Mouse (Mus musculus) kidney, adult 10 weeks (tissue): ENCODE results near the gene Tmem175. TPM values are rescaled to one million over a fixed set of nuclear protein-coding genes. Genes with fewer than 3 reads are reported as not detected.

Source experiments
- polyA plus RNA-seq: library from polyadenylated mRNA; stranded (reverse); fragments of 350-450 nt; fragmentation: Illumina TruSeq; extraction: RNeasy Lipid Tissue Mini Kit (QIAGEN cat#74804); gene quantifications from one replicate; pipeline ENCODE4 v1.2.3, GENCODE M21; 2014; ENCODE audit warnings: low read depth, low replicate concordance

Tmem175 gene
- polyA plus RNA-seq: 24.1 TPM

GRCm38 (mm10) chr5:108629634-108630483 lies at the start of gene Tmem175, which contains the start of gene Gak:
Gene Tmem175, plus strand, starts transcription at chr5:108629770.
Gene Gak, minus strand, starts transcription at chr5:108629755.

DNA sequence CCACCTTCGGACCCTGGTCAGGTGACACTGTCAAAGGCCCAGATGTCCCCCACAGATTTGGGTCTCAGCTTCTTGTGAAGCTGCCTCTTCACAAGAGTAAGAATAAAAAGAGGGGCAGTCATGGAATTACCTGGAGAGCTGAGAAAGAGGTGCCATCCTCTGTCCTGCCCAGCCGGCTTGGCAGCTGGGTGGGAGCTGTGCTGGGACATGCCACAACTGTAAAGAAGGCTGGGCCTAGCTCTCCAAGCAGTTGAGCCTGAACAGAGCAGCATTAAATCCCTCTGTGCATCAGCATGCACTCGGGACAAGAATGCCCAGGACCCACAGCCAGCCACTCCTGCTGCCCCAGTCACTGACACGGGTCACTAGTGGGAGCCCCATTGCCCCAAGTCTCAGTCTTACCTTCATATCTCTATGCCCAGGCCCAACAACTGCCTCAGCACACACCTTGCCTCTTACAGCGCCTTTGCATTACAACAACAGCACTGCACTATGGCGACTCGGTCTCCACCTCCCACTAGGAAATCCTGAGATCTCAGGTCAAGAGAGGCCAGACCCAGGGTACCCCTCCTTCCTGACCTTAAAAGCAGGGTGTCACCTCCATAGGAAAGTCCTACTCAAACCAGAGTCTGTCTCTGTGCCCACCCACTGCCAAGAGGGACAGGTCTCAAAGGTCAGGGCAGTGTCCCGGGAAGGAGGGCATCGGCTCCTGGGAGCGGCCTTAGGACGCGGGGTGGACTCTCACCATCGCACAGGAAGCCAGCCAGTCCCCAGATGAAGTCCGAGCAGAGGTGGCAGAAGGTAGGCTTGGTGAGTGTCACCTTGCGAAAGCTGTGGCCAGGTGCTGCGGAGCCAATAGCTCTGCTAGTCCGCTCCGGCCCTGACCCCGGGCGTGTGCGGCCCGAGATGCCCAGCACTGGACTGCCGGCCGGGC lies 30.4 kb downstream of the Tmem175 start, which contains the start of gene Idua:
Gene Idua (plus strand): TSS at position 634 of the 934 bp plus-strand sequence.

GRCm38 (mm10) chr5:108668977-108669936 lies 39.7 kb downstream of the Tmem175 start, which contains the start of gene Dgkq:
Gene Dgkq, minus strand, starts transcription at chr5:108669672.

GRCm38 (mm10) chr5:108675251-108675816 lies 45.8 kb downstream of the Tmem175 start, which contains the start of gene Slc26a1:
Gene Slc26a1, minus strand, starts transcription at chr5:108675569.

DNA sequence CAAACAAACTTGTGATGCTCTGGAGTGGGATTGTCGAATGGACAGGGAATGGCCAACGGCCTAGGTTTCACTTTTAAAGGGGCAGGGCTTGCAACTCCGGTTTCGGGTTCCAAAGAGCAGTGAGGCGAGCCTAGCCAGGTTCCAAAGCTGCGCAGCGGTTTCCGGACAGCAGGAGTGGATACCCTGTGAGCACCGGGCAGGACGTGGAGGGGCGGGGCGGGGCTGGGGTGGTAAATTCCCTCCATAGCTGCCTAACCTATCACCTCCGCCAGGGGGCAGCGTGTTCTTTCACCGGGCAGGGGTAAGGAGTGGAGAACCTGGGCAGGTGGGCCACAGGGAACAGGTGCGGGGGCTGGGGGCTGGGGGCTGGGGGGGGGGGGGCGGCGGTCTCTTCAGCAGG lies 62.7 kb downstream of the Tmem175 start, which contains the start of gene Fgfrl1:
Gene Fgfrl1 (plus strand): TSS at position 112 of the 400 bp plus-strand sequence.

Other genes starting within 250 kb of the Tmem175 start
- gene Pde6b, start 241.4 kb upstream of the Tmem175 start, polyA plus RNA-seq: not detected
- gene Atp5k, start 195.3 kb upstream of the Tmem175 start, polyA plus RNA-seq: 147 TPM
- gene Mfsd7a, start 180.9 kb upstream of the Tmem175 start, polyA plus RNA-seq: 0.73 TPM
- gene Pcgf3, start 168.5 kb upstream of the Tmem175 start, polyA plus RNA-seq: 19.9 TPM
- gene Cplx1, start 79.7 kb upstream of the Tmem175 start, polyA plus RNA-seq: not detected
- 55.0 TPM for gene Gak, start within 50 bp of the Tmem175 start, polyA plus RNA-seq
- gene Idua, start 30.6 kb downstream of the Tmem175 start, polyA plus RNA-seq: 5.1 TPM
- 9.8 TPM for gene Dgkq, start 39.9 kb downstream of the Tmem175 start, polyA plus RNA-seq
- gene Slc26a1, start 45.8 kb downstream of the Tmem175 start, polyA plus RNA-seq: 13.5 TPM
- 4.3 TPM for gene Fgfrl1, start 62.6 kb downstream of the Tmem175 start, polyA plus RNA-seq
- not detected for gene Rnf212, start 145.2 kb downstream of the Tmem175 start, polyA plus RNA-seq
- not detected for gene Tmed11, start 165.6 kb downstream of the Tmem175 start, polyA plus RNA-seq
- not detected for gene Vmn2r8, start 179.1 kb downstream of the Tmem175 start, polyA plus RNA-seq
- gene Vmn2r9, start 222.8 kb downstream of the Tmem175 start, polyA plus RNA-seq: not detected